Mouse (Mus musculus) liver, postnatal 0 days (tissue): ENCODE measurements around the gene Ccdc142.

Source experiments
- CTCF ChIP-seq: sonication (generic); IDR thresholded peaks from 2 replicates; pipeline ENCODE4 v1.5.1; 2016; ENCODE audit warnings: antibody characterized with exemption, low read depth
- EP300 ChIP-seq: IDR thresholded peaks from 2 replicates; pipeline ENCODE4 v1.6.1; 2016; ENCODE audit warnings: antibody characterized with exemption, low read depth, mild to moderate bottlenecking

DNA sequence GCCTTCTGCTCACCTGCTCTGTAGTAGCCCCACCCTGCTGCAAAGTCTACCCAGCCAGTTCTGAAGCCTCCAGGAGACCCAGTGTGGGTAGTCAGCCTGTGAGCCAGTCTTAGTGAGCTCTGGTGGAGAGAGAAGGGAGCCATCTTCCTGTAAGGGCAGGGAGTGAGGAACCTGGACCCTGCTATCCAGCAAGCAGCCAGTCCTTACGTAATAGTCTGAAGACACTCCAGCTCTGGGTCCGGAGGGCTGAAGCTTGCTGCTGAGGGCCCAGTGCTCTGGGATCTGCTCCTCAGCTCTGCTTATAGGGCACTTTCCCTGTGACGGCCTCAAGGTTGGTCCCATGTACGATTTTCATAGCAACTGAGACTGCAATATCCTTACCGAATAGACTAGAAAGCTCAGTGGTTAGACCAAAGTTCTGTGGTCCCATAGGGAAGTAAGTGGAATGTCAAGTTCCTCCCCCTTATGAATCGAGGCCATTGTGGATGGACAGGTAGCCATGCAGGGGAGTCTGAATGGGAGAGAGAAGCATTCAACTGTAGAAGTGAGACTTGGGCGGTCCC is 33.6 kb downstream of the Ccdc142 start, which contains the start of gene Rtkn:
- TF ChIP-seq CTCF (no peak), EP300 (no peak)
